Mouse (Mus musculus): ENCODE data around the gene Trmt1l. TPM values are rescaled to one million over a fixed set of nuclear protein-coding genes. Genes with fewer than 3 reads are reported as not detected.

Trmt1l gene
- polyA plus RNA-seq (2012; fragmentation: generic; extraction: Trizol), result 14.6 TPM

GRCm38 (mm10) chr1:151428263-151429221 is at the start of gene Trmt1l, which contains the start of gene Swt1:
TSS of gene Trmt1l (plus strand) at chr1:151428542.
TSS of gene Swt1 (minus strand) at chr1:151428455.
- Histone ChIP-seq H3K36me3 (ENCODE audit: control insufficient read depth, insufficient read depth) (peaks cover under 1% of the 10 kb centered on the region), H3K79me2 (ENCODE audit: control insufficient read depth, insufficient read depth) (peaks cover 57% of the 10 kb centered on the region), H3K4me2 (ENCODE audit: low read depth) (peak within 1 kb of the TSS; percentile 87), H3K27me3 (ENCODE audit: control insufficient read depth, insufficient read depth, insufficient read length) (no peaks in the 10 kb centered on the region), H3ac (ENCODE audit: control insufficient read depth, insufficient read length) (peak within 1 kb of the TSS; percentile 50), H3K4me3 (peak within 1 kb of the TSS; percentile 66)
- TF ChIP-seq SRF (IDR thresholded peaks at IDR 0.05; ENCODE audit: control insufficient read depth, insufficient read length, low read depth), result peak; percentile 57
- peak; percentile 97 for TF ChIP-seq POLR2AphosphoS2 (IDR thresholded peaks at IDR 0.05; ENCODE audit: insufficient read length, low read depth)
- TF ChIP-seq POLR2A (IDR thresholded peaks at IDR 0.05; ENCODE audit: insufficient read length, low read depth), result peak; percentile 84
- no peak for TF ChIP-seq TCF12 (IDR thresholded peaks at IDR 0.05; ENCODE audit: insufficient read depth, poor library complexity, severe bottlenecking)

GRCm38 (mm10) chr1:151390029-151390428 is 38.3 kb upstream of the Trmt1l start:
- peaks cover 21% of the 10 kb centered on the region for H3K36me3 ChIP-seq (ENCODE audit: control insufficient read depth, insufficient read depth)
- no peak overlapping the region for H3ac ChIP-seq (ENCODE audit: control insufficient read depth, insufficient read length)
- H3K79me2 ChIP-seq (ENCODE audit: control insufficient read depth, insufficient read depth), result no peaks in the 10 kb centered on the region
- TF ChIP-seq MAX (IDR thresholded peaks at IDR 0.05; ENCODE audit: low read depth) (no peak), REST (IDR thresholded peaks at IDR 0.05; ENCODE audit: insufficient read depth, insufficient read length) (peak; percentile 68)
- no peaks in the 10 kb centered on the region for H3K27me3 ChIP-seq (ENCODE audit: control insufficient read depth, insufficient read depth, insufficient read length)
- H3K4me2 ChIP-seq (ENCODE audit: low read depth), result no peak overlapping the region
- H3K4me3 ChIP-seq, result no peak overlapping the region

GRCm38 (mm10) chr1:151409827-151410226 is 18.5 kb upstream of the Trmt1l start:
- Histone ChIP-seq H3K4me3 (no peak overlapping the region), H3K27me3 (ENCODE audit: control insufficient read depth, insufficient read depth, insufficient read length) (no peaks in the 10 kb centered on the region), H3K36me3 (ENCODE audit: control insufficient read depth, insufficient read depth) (peaks cover 33% of the 10 kb centered on the region), H3ac (ENCODE audit: control insufficient read depth, insufficient read length) (no peak overlapping the region), H3K79me2 (ENCODE audit: control insufficient read depth, insufficient read depth) (no peaks in the 10 kb centered on the region), H3K4me2 (ENCODE audit: low read depth) (no peak overlapping the region)
- TF ChIP-seq CEBPB (IDR thresholded peaks at IDR 0.05; ENCODE audit: insufficient read depth, poor library complexity, severe bottlenecking) (no peak), POLR2AphosphoS2 (IDR thresholded peaks at IDR 0.05; ENCODE audit: insufficient read length, low read depth) (no peak), USF1 (IDR thresholded peaks at IDR 0.05; ENCODE audit: low read depth) (no peak), MYOG (IDR thresholded peaks at IDR 0.05; ENCODE audit: control insufficient read depth in 1 of 3, insufficient read depth in 1 of 3, insufficient read length in 2 of 3, low read depth in 2 of 3) (no peak), SRF (IDR thresholded peaks at IDR 0.05; ENCODE audit: control insufficient read depth, insufficient read length, low read depth) (no peak), MYOD1 (IDR thresholded peaks at IDR 0.05; ENCODE audit: control insufficient read depth in 1 of 3, insufficient read length in 2 of 3, low read depth in 2 of 3) (no peak), TCF12 (IDR thresholded peaks at IDR 0.05; ENCODE audit: insufficient read depth, poor library complexity, severe bottlenecking) (no peak), POLR2A (IDR thresholded peaks at IDR 0.05; ENCODE audit: insufficient read length, low read depth) (no peak), E2F4 (IDR thresholded peaks at IDR 0.05; ENCODE audit: insufficient read depth) (no peak), TCF3 (IDR thresholded peaks at IDR 0.05; ENCODE audit: insufficient read length, low read depth) (no peak), MAX (IDR thresholded peaks at IDR 0.05; ENCODE audit: low read depth) (no peak), REST (IDR thresholded peaks at IDR 0.05; ENCODE audit: insufficient read depth, insufficient read length) (no peak)

- Histone ChIP-seq H3K79me2 (ENCODE audit: control insufficient read depth, insufficient read depth) (peaks cover 28% of the 10 kb centered on the region), H3K4me3 (no peak overlapping the region), H3K27me3 (ENCODE audit: control insufficient read depth, insufficient read depth, insufficient read length) (no peaks in the 10 kb centered on the region), H3K4me2 (ENCODE audit: low read depth) (no peak overlapping the region), H3K36me3 (ENCODE audit: control insufficient read depth, insufficient read depth) (peaks cover 28% of the 10 kb centered on the region), H3ac (ENCODE audit: control insufficient read depth, insufficient read length) (no peak overlapping the region)
- TF ChIP-seq TCF3 (IDR thresholded peaks at IDR 0.05; ENCODE audit: insufficient read length, low read depth), result no peak
- TF ChIP-seq CEBPB (IDR thresholded peaks at IDR 0.05; ENCODE audit: insufficient read depth, poor library complexity, severe bottlenecking), result no peak
- no peak for TF ChIP-seq REST (IDR thresholded peaks at IDR 0.05; ENCODE audit: insufficient read depth, insufficient read length)
- no peak for TF ChIP-seq POLR2AphosphoS2 (IDR thresholded peaks at IDR 0.05; ENCODE audit: insufficient read length, low read depth)
- no peak for TF ChIP-seq SRF (IDR thresholded peaks at IDR 0.05; ENCODE audit: control insufficient read depth, insufficient read length, low read depth)
- TF ChIP-seq POLR2A (IDR thresholded peaks at IDR 0.05; ENCODE audit: insufficient read length, low read depth), result no peak
- no peak for TF ChIP-seq MYOD1 (IDR thresholded peaks at IDR 0.05; ENCODE audit: control insufficient read depth in 1 of 3, insufficient read length in 2 of 3, low read depth in 2 of 3)
- TF ChIP-seq MYOG (IDR thresholded peaks at IDR 0.05; ENCODE audit: control insufficient read depth in 1 of 3, insufficient read depth in 1 of 3, insufficient read length in 2 of 3, low read depth in 2 of 3), result no peak
- no peak for TF ChIP-seq USF1 (IDR thresholded peaks at IDR 0.05; ENCODE audit: low read depth)
- no peak for TF ChIP-seq TCF12 (IDR thresholded peaks at IDR 0.05; ENCODE audit: insufficient read depth, poor library complexity, severe bottlenecking)
- no peak for TF ChIP-seq MAX (IDR thresholded peaks at IDR 0.05; ENCODE audit: low read depth)
- no peak for TF ChIP-seq E2F4 (IDR thresholded peaks at IDR 0.05; ENCODE audit: insufficient read depth)
Observed at GRCm38 (mm10) chr1:151422178-151422577, 6.2 kb upstream of the Trmt1l start.
